Mouse (Mus musculus) CD4-positive, CD25-positive, alpha-beta regulatory T cell, adult 2 months (primary cell): ENCODE measurements at regions not wholly inside any gene's neighbourhood (a gene's known extent, or its start where the extent isn't known, plus 50 kb on each side); places are given as distances from the start of the nearest gene placed in this dataset.

ENCODE experiments used
- DNase-seq: peaks from one replicate; pipeline ENCODE4 v3.0.0-alpha.2; 2012; ENCODE audit warnings: low read depth, low spot score

DNA sequence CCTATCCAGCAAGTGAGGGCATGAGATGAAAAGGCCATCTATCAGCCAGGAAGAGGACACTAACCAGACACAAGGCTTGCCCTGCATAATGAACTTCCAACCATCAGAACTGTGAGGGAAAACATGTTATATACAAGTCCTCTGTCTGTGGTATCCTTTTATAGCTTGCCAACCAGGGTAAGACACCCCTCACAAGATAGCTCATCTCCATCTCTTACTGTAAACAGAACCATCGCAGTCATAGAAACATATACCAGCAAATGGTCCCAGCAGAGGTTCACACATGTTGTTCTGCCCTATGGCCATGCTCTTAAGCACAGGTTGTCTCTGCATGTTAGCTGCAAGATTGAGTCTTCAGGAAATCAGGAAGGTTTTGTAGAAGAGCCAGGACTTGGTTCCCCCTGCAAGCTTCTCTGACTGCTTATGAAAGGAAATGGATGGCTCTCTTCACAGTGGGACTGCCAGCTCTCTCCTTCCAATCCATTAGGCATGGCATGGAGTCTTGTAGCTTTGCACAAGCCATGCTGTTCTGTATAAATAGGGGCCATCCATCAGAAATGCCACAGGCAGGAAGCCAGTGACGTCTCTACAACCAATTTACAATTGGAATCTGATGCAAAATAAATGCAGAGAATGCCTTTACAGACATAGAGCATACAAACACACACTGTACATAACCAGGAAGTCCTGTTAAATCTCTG is 1514.0 kb upstream of the Lrrc6 start:
- no peak for DNase-seq

DNA sequence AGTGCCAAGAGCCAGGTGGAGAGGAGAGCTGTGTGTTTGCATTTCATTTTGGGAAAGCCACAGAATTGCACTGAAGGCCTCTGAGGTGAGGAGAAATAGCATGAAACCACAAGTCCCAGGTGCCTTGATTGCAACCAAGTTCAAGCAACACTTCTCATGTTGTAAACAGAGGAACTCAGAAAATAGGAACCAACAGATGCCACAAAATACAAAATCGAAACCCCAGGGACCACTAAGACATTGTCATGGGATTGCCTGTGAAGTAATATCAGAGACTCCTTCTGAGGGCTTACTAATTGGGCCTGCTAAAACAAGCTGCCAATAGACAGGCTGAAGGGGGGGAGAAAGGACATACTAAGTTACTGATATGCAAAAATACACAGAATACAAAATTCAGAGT is 1510.5 kb upstream of the Lrrc6 start:
- DNase-seq: no peak

DNA sequence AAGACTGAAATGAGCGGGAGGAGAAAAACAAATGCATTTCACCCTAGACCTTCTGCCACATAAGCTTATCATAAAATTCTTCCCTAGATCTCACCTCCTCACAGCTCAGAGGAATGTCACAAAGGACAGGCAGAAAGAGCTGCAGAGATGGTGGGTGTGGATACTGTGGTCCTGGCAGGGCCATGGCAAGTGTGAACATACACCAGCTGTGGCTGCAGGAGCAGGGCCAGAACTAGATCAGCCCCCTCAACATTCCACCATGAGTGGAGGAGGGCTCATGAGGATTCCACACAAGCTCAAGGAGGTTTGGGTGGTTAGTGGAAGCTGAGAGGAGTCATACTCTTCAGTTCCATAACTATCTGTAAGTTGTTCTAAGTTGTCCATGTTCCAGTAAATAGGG is 1509.5 kb upstream of the Lrrc6 start:
- DNase-seq: no peak

DNA sequence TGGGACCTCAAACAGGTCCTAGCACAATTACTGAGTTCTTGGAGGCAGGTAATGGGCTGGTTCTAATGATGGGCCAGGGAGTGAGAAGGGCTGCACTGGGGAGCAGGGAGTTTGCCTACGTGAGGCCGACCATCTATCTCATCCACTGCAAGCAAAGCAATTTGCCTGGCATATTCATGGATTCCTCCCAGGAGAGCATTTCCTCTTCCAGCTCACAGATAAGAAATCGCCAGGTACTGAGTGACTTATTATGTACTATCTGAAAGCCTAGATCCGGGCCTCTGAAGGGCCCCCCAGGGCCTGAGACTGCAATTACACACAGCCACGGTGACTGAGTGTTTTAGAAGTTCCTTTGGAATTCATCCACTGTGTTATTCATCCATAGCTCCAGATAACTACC is 1504.1 kb upstream of the Lrrc6 start:
- no peak for DNase-seq

DNA sequence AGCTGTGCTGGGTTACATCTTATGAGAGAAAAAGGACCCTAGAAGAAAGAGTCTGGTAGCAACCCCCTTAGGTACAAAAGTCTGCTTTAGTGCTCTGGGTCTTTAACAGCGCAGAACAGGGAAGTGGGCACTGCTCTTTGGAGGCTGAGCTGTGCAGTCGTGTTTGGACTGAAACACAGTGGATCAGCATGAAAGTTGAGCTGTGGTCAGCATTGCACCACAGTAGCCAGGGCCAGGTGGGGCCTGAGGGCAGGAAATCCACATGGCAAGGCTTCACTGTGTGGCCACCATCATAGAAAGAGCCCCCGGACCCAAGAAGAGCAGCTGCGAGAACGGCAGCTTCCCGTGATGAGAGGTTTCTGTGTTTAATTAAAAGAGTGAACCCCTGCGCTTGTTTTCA is 1495.8 kb upstream of the Lrrc6 start:
- DNase-seq: no peak

DNA sequence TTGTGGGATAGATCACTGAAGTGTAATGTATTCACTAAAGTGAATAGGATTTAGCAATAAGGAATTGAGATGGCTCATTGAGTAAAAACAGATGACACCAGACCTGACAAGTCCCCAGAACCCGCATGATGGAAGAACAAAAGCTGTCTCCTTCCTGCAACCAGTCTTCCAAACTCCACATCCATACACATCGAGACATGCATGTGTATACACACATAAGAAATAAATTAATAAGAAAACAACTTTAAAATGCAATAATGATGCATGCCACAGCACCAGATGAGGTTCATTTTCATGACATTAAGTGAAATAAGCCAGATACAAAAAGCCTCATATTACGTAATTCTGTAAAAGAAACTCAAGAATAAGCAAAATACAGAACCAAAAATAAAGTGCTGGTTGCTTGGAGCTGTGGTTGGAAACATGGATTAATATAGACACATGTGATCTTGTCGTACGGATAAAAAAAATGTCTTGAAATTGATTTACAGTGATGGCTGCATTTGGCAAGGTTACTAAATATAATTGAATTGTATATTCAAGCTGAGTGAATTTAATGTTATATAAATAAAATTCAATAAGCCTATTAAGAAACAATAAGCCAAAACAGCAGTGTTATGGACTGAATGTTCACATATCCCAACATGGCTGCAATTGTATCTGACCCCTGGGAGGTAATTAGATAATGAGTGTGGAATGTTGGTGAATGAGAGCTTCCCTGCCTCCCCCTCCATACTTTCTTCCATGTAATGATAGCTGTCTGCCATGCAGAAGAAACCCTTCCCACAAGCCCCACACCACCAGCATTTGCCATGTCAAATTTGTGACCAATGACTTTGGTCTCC is 1488.9 kb upstream of the Lrrc6 start:
- DNase-seq: no peak

DNA sequence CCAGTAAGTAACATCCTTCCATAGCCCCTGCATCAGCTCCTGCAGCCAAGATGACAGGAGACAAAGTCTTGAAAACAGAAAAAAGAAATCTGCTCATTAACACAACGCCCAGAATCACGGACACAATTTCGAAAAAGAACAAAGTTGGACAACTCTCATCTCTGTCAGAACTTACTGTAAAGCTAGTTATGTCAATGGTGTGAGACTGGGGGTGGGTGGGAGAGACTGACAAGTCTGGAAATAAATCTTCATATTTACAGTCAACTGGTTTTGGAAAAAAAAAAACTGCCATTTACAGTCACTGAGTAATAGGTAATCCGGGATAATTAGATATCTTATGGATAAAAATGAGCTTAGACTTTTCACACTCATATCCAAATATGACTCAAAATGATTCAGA is 1487.2 kb upstream of the Lrrc6 start:
- DNase-seq: no peak

DNA sequence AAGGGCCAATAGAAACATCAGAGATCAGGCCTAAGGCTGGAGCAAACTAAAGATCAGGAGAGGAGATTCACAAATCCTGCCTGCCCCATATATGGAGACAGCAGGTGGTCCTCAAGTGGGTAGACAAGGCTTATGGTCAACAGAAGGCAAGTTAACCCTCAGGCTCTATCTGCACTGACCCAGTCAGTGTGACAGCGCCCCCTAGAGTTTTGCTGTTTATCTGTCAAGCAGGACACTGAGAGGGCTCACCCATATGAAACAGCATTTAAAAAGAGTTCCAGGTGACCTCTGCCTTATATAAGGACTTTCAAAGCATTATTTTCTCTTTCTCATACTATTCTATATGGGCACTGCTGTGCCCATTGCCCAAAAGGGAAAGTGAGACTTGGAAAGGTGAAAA is 1482.5 kb upstream of the Lrrc6 start:
- DNase-seq: peak; percentile 38

DNA sequence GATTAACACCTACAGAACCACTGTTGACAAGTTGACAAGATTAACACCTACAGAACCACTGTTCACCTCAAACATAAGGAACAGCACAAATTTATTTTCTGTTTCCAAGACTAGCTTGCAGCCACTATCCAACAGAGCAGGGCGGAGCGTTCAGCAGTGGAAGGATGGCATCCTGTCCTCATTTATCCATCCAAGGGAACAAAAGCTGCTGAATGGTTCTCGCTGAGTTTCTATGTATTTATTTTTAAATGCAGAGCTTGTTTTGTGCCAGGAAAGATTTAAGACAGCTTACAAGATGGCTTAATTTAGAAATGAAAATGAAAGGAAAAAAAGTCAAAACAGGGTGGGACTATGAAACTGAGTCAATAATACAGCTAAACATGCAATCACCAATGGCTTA is 1481.2 kb upstream of the Lrrc6 start:
- DNase-seq: no peak

DNA sequence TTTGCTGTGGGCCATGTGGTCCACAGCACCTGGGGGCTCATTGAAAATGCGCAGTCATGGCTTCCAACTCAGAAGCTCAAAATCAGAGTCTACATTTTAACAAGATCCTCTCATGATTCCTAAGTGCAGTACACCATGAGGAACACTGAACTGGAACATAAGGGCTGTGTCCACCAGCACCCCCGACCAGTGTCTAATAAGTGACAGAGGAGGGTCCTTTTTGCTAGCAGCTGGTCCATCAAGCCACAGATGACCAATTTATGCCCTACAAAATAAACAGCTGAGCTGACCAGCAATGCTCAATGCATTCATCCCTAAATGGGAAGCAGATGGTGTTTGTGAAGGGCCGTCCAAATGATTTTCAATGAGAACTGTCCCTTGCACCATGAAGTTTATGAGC is 1478.7 kb upstream of the Lrrc6 start:
- no peak for DNase-seq

DNA sequence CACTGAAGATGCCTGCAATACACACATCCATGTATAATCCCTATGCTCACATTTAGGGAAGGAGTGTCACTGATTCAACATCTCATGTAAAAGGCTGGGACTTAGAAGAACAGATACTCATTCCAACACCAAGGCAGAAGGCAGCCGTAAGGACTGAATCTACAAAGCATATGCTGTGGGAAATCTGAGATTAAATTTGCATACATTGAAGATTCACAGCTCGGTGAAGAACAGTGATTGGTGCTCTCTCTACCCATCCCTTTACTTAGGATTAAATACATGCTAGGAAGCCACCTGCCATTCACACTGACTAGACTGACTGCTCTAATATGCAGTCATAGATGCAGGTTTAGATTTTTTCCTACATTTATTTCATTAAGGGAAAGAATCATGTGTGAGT is 1476.5 kb upstream of the Lrrc6 start:
- DNase-seq: no peak

DNA sequence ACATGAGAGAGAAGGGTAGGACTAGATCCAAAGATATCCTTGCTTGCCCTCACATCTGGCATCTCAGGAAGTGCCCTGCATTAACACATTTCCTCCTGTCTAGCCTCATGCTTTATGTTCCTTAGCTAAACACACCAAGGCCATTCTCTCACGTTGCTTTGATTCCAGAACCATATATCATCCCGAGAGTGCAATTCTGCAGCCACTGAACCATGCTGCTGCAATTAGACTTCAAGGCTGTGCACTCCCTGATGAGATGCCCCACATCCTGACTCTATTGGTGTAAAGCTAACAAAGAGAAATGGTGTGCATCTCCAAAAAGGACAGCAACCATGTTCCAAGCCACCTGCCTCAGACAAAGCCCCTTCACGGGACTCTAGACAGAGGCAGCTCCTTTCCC is 1471.3 kb upstream of the Lrrc6 start:
- no peak for DNase-seq

DNA sequence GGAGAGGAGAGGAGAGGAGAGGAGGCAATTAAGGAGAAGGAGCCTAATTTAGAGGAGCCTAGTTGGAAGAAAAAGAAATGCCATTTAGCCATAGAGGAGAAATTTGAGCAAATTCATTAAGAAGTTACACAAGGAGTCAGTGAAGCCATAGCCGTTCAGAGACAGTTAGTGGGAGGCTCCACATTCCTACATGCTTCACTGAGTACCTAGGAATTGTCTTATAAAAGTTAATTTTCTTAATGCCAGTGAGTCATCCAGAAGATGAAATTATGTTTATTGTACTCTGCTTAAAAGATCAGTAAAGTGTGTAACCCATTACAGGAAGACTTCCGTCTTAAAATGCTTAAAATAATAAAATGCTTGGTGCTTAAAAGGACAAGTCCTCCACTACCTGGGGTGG is 1453.5 kb upstream of the Lrrc6 start:
- no peak for DNase-seq

DNA sequence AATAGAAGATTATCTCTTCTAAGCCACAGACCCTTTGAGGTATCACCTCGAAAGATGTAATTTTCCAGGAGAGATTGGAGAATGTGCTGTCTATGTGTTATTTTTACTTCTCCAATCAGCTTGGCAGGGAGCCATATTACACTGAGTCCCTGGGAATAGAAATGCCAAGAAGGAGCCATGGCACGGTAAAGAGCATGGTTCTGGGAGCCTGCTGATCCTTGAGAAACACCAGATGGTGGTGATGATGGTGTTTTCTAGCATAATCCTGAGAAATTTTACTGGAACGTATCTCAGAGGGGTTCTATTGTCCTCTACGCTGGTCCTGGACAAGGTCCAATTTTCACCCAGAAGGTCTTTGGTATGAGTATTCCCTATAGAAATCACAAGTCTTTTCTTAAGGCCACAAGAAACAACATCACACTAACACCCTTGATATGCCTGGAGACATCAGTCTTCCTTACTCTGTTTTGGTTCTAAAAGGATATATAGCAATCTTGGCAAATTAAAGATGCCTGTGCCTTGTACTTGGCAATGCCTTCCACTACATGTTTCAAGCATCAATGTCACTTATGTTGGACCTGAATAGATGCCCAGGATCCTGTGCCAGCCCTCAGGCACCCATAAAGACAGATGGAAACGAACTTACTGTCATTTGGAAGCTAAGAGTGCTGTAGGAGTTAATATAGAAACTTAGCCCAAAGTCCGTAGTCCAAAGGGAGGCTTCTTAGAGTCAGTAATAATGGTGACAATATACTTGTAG is 1449.8 kb upstream of the Lrrc6 start:
- no peak for DNase-seq

DNA sequence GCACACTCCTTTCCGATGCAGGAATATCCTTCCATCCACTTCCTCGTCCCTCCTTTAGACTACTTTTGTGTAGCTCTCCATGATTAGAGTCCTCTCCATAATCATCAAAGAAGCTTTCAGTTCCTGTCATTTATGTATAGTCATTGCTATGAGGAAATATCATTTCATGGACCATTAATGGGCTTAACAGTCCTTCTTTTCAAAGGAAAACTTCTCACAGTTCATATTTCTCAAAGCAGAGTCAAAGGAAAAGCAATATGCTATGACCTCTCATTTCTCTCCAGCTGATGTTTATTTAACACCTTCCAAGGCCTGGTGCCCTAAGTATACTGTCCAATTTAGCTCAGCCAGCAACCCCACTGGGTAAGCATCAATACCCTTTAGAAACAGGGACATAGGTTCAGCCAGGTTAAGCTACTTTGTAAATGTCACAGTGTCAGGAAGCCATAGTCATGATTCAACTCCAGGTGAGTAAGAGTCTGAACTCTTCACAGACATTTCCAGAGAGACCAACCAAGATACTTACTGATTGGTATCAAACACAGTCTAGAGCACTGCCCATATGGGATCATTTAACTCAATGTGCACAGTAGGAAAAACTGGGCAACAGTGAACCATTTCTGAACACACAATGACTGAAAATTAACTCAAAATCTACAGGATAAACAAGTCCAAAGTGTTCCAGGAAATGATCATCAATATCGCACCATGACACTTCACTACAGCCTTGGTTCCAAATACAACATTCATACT is 1443.8 kb upstream of the Lrrc6 start:
- DNase-seq: no peak

DNA sequence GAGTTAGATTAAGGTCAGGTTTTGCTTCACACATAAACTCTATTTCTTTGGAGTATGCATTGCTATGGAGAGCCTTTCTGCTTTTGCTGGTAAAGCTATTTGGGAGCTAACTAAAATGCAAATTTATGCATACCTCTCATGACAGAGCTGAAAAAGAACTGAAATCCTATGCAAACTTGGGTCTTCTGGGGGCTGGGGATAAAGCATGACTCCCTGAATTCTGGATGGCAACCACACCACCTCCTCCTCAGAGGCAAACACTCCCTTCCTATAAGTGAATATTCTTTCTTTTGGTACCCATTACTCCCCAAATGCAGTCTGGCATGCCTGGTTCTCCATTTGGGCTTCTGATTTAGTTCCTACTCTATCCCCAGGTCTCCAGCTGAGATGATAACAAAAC is 1442.3 kb upstream of the Lrrc6 start:
- DNase-seq: no peak

DNA sequence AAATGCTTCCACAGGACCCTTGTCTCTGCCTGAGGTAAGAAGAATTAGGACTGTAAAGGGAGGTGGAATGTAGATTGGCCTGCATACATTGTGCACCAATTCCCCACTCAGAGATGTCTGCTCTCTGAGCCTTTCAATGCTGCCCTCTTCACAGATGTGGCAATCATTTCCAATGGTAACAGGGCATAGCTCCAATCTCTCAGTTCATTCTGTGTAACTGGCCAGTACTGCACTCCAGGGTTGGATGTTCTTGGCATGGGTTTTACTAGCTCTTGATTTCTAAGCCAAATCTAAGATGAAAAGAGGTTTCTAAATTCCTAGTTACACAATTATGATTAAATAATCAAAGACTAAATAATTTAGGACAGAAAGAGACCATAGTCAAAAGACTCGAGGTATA is 1439.8 kb upstream of the Lrrc6 start:
- DNase-seq: no peak

DNA sequence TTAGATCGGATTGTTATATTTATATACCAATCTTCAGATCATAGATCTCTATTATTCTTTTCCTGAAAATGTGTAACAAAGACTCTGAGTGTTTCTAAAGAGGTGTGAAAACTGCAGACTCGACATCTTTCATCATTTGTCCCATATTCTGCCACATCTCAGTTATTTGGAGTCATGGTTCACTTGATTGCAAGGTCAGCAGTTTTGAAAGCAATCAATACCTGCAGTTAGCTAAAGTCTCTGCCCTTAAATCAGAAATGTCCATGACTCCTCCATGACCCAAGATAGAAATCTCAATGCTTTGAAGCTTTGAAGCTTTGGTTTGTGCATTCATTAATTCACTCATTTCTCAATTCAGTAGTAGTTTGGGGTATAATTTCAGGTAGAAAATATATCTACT is 1424.2 kb upstream of the Lrrc6 start:
- no peak for DNase-seq

DNA sequence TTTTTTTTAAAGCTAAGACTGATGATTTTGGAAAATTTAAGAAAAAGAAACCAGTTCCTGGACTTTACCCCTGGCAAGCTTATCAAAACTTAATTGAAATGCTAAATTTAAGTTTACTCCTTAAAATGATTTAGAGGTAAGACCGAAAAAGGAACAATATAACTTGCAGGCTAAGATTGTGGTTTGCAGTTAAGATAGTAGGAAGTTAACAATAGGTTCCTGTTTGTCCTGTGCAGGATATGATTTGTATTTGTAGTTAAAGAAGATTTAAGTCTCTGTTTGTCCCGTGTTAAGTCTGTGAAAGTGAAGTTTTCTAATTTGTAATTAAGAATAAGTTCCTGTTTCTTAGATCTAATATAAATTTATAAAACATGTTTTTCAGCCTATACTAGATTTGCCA is 1406.3 kb upstream of the Lrrc6 start:
- DNase-seq: no peak

DNA sequence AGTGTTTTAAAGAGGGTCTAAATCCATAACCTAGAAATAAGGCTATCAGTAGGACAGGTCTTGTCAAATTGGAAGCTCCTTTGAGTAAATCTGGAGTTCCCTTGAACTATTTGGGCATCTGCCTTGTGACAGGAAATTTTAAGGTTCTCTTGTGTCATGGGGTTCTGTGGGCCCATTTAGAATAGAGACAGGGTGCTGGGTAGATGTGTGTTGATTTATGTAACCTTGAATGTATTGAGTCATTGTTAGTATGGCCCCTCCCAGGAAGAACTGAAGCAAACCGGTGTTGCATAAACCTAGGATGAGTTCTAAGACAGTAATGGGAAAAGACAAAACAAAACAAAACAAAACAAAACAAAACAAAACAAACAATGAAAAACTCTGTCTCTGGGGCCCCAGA is 1404.6 kb upstream of the Lrrc6 start:
- no peak for DNase-seq

DNA sequence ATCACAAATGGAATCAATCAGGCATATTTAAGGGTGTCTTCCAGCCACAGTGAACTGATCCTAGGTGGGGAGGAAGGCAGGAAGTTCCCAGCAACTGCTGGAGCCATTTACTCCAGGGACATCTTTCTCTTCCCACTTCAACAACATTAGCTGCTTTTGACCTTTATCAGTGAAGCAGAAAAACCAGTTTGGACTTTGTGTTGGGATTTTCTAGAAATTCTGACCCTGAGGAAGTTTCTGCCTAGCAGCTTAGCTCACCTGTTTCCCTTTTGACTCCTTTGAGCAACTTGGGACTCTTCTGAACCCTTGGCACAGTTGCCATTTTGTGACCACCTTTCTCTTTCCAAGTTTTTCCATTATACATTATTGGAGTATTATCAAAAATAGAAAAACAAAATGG is 1403.9 kb upstream of the Lrrc6 start:
- no peak for DNase-seq

DNA sequence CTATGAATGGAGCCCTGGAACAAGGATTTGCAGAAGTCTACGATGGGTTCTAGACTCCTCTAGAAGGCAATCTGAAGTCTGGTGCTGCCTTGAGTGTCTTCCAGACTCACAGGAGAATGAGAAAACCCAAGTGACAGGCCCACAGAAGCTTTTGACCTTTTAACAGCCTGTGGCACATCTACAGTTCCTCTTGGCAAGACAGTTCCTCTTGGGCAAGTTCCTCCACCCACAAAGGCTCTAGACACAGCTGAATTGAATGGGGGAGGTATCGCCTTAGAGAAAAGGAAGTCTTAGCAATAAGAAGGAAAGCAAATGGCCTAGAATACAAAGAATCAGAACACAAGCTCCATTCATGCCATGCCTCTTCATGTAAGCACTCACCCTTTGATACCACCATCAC is 1402.3 kb upstream of the Lrrc6 start:
- no peak for DNase-seq
